Mouse (Mus musculus) cerebral cortex, adult 2 months (tissue): ENCODE measurements around the gene Dck.

Experiments
- WGBS: fragments of 180-500 bp; shearing (Covaris S2); methylation state at CpG from one replicate; pipeline ENCODE4 v1.1.7; 2018; 5-methylcytosine and 5-hydroxymethylcytosine counted together

Gene Dck

GRCm38 (mm10) chr5:88791256-88792245 lies 26.8 kb downstream of the Dck start:
- 29% methylated on average over 10 of the region's 10 CpGs for WGBS

GRCm38 (mm10) chr5:88793676-88794075 lies 28.9 kb downstream of the Dck start:
- 91% methylated on average over 3 of the region's 3 CpGs for WGBS

- 74% methylated on average over 9 of the region's 9 CpGs for WGBS
Observed at GRCm38 (mm10) chr5:88795910-88796584, 31.3 kb downstream of the Dck start.

GRCm38 (mm10) chr5:88796588-88796987 lies 31.8 kb downstream of the Dck start:
- WGBS, result 76% methylated on average over 11 of the region's 11 CpGs

GRCm38 (mm10) chr5:88797121-88797520 lies 32.3 kb downstream of the Dck start:
- 85% methylated on average over 6 of the region's 6 CpGs for WGBS

GRCm38 (mm10) chr5:88805616-88806015 lies 40.8 kb downstream of the Dck start:
- WGBS, result 87% methylated on average over 4 of the region's 4 CpGs

GRCm38 (mm10) chr5:88806278-88806677 lies 41.5 kb downstream of the Dck start:
- WGBS, result 54% methylated on average over 5 of the region's 5 CpGs

GRCm38 (mm10) chr5:88807342-88807741 lies 42.5 kb downstream of the Dck start:
- 38% methylated on average over 9 of the region's 9 CpGs for WGBS

GRCm38 (mm10) chr5:88813188-88813587 lies 48.4 kb downstream of the Dck start:
- WGBS, result 65% methylated on average over 2 of the region's 2 CpGs

- WGBS, result 88% methylated on average over 4 of the region's 4 CpGs
Observed at GRCm38 (mm10) chr5:88814552-88814951, 49.8 kb downstream of the Dck start.

- WGBS, result 84% methylated on average over 1 of the region's 1 CpGs
Observed at GRCm38 (mm10) chr5:88821542-88821941, 56.7 kb downstream of the Dck start.

- 69% methylated on average over 10 of the region's 10 CpGs for WGBS
Observed at GRCm38 (mm10) chr5:88824838-88825237, 60.0 kb downstream of the Dck start.

GRCm38 (mm10) chr5:88829835-88830571 lies 65.2 kb downstream of the Dck start:
- WGBS, result 73% methylated on average over 8 of the region's 8 CpGs

- 60% methylated on average over 4 of the region's 4 CpGs for WGBS
Observed at GRCm38 (mm10) chr5:88830880-88831279, 66.1 kb downstream of the Dck start.

GRCm38 (mm10) chr5:88831935-88832334 lies 67.1 kb downstream of the Dck start:
- 82% methylated on average over 3 of the region's 3 CpGs for WGBS
